Mouse (Mus musculus): ENCODE measurements around the gene Ctsh.
"Not testable (repeated sequence)": the region's sequence is repeated elsewhere in the genome, so short reads cannot be mapped to it uniquely, and the experiment has no call there.

Ctsh gene

DNA sequence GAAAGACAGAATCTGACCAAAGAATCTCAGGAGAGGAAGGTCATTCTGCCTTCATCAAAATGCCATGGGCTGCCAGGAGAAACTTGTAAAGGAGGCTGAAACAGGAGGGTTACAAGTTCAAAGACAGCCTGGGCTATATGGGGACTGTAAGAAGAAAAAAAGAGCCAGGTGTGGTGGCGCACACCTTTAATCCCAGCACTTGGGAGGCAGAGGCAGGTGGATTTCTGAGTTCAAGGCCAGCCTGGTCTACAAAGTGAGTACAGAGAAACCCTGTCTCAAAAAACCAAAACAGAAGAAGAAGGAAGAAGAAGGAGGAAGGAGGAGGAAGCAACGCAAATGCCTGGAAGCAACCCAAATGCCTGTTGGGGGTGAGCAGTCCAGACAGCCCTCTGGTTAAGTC is at the start of gene Ctsh:
TSS of gene Ctsh (plus strand) at position 301 of the 400 bp plus-strand sequence.
- DNase-seq (ENCODE audit: low spot score in 2 of 2) = no peak

DNA sequence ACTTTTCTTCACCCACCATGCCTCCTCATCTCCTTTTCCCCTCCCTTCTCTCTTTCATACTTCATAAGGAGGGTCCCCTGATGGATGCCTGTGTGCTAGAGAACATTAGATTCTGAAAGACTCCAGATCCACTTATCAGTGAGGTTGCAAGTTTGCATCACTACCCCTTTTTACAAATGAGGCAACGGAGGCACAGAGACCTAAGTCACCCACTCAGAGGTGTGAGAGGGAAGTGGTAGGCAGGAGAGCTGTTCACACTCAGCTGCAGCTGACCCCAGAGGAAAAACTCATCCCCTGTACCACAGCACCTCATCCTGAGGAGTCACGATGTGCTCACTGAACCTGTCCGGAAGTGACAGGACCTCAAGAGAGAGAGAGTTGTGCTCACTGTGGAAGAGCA is 47.5 kb upstream of the Ctsh start:
- no peak for DNase-seq (ENCODE audit: low spot score in 2 of 2)

DNA sequence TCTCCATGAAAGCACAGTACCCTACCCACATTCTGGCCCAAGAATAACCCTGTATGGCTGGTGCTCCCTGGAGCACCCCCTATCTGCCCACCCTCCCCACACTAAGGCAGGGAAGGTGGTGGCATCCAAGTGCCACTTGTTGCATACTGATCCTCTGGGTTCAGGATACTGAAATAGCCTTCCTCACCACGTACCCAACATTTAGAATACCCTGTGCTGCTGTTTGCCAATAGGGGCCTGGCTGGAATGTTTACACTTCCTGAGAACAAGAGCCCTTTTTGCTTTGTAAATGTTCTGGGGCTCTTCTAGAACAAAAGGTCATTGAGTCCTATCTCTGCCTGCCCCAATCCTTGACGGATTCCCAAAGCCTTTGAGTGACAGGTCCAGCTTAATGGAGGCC is 46.9 kb upstream of the Ctsh start:
- no peak for DNase-seq (ENCODE audit: low spot score in 2 of 2)

DNA sequence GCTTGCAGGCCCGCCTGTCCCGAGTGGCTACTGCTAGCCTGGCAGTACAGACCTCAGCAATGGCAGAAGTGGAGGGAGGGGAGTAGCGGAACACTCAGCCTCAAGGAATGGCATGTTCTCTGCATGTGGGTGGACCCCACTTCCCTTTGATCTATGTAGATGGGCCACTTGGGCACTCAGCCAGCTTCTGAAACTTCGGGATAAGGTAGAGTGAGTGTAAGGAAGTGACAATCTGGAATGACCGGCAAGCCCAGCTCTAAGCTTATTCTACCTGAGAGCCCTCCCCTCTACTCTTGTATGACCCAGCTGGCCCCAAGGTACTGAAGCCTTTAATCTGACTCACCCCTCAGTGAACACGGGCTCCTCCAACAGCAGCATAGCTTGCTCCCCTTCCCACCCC is 45.8 kb upstream of the Ctsh start:
- no peak for DNase-seq (ENCODE audit: low spot score in 2 of 2)

DNA sequence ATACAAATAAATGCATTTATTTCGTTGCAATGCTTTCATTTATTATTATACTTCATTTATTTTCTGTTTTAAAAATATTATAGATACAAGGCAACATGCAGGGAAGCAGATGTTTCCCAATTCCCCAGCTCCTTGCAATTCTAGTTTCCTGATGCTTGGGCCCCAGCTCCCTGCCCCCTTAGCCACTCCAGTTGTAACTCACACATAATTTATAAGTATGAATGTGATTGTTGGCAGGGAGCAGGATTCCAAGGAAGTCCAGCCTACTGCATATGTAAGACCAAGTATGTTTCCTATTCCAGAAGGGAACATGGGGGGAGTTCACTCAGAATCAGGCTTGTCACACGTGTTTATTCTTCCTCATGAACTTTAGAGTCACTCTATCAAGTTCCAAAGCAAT is 42.1 kb upstream of the Ctsh start:
- DNase-seq (ENCODE audit: low spot score in 2 of 2) = no peak

DNA sequence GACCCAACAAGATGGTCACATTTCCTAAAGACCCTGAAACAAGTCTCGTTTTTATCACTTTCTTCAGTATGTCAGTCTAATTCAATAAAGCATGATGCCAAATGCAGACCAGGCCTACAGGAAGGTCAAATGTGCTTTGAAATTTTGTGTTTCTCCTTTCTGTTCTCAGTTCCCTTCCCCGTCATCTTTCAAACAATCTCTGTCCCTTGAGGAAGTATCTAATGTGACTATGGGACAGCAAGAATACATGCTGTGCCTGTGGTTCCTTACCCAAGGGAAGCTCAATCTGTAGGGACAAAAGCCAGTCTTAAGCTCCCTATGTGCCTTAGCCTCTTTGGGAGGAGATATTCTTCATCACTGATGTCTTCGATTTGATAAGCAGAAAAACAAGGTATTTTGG is 39.3 kb upstream of the Ctsh start:
- no peak for DNase-seq (ENCODE audit: low spot score in 2 of 2)

DNA sequence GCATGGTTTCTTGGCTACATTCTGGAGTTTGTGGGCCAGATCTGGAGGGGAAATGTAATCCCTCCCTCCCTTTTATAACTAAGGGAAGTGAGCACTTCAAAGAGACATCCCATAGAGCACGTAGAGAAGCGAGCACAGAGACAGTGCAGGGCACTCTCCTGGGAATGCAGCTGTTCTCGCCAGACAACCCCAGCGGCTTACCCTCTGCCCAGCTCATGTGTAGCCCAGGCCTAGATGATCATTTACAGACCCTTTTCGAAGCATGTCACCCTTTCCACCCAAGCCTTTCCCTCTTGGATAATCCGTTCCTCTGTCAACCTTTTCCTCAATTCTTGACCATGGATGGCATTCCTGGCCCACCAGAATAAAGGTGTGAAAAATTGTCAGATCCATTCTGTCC is 37.7 kb upstream of the Ctsh start:
- no peak for DNase-seq (ENCODE audit: low spot score in 2 of 2)

DNA sequence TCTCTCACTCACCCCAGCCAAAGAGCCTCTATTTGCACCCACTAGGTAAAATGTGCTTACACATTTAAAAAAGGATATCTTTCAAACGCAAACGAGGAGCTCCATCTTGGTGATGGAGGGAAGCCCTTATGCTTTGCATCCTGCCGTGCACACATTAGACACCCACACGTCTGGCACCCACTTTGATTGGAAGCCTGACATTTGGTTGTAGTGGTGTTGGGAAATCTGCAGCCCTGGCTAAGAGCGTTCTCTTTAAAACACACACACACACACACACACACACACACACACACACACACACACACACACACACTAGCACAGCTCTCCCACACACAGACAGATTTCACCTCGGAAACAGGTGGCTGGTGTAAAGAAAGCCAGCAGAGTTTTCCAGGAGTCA is 33.1 kb upstream of the Ctsh start:
- no peak for DNase-seq (ENCODE audit: low spot score in 2 of 2)

DNA sequence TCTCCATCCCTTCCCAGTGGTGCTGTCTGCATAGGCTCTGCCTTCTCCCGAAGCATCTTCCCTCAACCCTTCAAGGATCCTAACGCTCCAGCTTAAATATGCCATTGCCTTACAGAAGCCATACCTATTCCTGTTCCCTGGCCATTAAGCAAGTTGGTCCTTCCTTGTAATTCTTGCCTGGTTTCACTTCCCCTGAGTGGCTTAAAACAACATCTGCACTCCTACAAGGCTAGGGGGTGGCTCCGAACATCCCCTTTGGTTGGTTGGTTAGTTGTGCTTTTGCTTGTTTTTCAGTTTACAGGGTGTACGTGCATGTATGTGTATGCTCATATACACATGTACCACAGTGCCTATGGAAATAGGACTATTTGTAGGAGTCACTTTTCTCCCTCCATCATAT is 32.5 kb upstream of the Ctsh start:
- DNase-seq (ENCODE audit: low spot score in 2 of 2) = no peak

DNA sequence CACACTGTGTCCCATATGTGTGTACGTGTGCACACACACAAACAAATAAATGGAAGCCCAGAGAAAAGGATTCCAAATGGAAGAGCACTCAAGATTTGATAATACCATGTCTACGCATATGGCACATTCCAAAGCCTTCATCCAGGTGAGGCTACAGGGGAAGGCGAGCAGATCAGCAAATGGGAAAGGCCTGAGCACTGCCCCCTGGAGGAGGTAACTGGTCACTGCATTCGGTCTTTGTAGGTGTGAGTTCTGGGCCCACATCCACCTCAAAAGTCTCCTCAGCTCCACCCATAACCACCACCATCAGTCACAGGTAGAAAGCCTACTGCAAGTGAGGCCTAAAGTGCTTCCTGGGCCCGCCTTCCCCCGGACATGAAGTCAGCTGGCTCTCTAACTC is 26.2 kb upstream of the Ctsh start:
- no peak for DNase-seq (ENCODE audit: low spot score in 2 of 2)

DNA sequence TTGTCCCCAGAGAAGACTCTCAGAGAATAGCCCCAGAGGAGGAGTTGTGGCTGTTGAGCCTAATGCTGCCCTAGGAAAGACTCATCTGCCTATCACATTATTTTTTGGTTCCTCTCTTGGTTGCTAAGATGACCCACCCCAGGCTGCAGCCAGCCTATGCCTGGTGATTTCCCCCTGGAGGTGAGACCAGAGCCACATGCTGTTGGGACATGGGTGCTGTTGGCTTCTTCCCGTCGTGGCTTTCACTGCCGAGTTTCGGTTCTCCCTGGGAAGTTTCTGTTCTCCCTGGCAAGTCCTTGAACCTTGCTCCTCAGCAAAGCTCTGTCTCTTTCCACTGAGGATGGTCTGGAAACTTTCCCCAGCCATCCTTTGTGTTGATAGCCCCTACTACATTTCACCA is 20.0 kb upstream of the Ctsh start:
- no peak for DNase-seq (ENCODE audit: low spot score in 2 of 2)

DNA sequence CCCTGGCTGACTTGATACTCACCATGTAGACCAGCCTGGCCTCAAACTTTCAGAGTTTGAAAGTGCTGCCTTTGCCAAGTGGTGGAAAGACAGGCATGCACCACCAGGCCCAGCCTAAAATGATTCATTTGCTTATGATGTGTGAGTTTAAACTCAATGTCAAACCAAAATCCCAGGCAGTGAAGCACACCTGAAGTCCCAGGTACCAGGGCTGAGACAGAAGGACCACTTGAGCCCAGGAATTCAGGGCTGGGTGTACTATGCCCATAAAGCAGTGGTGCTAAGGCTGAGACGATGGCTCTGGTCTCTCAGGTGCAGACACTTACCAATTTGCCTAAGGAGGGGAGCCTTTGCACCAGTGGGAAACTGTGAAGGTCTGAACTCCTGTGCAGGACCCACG is 18.8 kb upstream of the Ctsh start:
- no peak for DNase-seq (ENCODE audit: low spot score in 2 of 2)

DNA sequence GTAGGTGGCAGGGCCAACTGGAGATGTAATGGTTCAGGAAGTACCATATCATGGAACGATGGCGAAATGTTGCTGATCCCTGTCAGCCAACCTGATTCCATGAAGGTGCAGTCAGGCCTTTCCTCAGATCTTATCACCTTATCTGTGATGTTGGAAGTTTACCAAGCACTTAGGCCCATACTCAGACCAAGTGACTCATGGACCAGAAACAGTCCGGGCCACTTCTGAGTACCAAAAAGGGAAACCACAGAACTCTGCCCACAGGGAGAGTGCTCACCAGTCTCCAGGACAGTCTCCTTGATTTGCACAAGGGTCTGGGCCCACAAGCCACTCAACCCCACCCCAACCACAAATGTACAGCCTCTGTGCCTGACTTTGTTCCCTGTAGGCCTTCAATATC is 18.2 kb upstream of the Ctsh start:
- DNase-seq (ENCODE audit: low spot score in 2 of 2) = no peak

DNA sequence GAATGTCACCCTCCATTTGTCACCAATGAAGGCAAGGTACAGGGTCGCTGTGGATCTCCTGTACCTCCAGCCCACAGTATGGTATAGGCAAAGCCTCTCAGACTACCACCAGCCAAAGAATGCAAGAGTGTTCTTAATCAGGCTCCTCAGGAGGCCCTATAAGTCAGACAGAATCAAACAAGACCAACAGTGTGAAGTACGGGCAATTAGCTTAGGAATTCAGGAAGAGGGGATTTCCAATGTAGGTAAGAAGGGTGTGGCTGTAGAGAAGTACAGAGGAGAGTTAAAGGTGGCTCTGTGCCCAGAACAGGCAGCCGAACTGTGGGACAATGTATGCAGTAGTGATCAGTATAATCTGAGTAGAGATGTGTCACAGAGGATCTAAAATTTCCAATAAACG is 17.6 kb upstream of the Ctsh start:
- no peak for DNase-seq (ENCODE audit: low spot score in 2 of 2)

DNA sequence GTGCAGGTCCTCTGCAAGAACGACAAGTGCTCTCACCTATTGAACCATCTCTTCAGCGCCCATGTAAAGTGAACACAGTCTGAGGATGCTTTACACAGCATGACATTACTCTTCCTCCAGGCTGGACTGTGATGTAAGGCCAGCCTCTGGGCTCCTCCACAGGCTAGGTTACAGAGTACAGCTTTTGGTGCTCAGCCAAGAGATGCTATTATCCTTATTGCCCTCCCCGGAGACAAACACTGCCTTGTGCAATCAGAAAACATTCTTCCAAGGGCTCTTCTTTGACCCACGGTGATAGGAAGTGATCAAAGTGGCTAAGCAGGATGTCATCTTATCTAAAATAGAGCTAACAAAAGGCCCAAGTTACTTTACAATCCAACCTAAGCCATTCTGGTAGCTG is 15.4 kb upstream of the Ctsh start:
- DNase-seq (ENCODE audit: low spot score in 2 of 2) = no peak

DNA sequence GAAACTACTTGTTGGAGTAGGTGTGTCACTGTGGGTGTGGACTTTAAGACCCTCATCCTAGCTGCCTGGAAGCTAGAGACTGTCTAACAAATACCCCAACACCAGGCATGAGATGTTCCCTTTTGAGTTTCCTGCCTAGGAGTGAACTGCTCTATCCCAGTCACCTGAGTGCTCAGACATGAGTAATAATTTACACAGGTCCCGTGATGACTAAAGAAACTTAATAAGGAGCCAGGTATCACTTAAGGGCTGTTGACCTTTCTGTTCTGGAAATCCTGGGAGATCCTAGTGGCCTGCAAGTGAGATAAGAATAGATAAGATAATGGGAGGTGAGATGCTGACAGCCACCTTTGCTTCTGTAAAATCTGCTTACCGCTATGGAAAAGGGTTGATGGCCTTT is 13.0 kb upstream of the Ctsh start:
- no peak for DNase-seq (ENCODE audit: low spot score in 2 of 2)

DNA sequence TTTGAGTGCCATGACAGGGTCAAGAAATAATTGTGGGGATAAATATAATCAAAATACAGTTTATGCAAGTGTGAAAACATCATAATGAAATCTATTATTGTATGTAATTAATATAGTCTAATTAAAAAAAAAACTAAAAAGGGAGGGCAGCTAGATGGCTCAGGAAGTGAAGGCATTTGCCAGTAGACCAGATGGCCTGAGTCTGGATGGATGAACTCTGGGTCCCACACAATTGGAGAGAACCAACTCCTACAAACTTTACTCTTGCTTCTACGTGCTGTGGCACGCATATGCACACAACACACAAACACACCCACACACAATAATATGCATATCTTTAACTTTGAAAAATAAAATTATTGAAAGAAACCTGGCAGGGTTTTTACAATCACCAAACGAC is 12.4 kb upstream of the Ctsh start:
- no peak for DNase-seq (ENCODE audit: low spot score in 2 of 2)

DNA sequence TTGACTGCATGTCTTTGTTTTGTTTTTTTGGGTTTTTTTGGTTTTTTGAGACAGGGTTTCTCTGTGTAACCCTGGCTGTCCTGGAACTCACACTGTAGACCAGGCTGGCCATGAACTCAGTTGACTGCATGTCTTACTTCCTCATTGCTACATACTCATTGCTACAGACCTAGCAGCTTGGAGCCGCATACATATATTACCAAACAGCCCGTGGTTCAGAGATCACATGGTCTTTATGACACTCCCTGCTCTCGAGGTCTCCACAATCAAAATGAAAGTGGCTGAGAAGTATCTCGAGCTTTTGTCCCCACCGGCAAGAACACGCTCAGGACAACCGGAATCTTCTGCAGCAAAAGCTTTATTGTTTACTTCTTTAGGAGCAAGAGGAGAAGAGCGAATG is 11.0 kb upstream of the Ctsh start:
- DNase-seq (ENCODE audit: low spot score in 2 of 2) = not testable (repeated sequence)

DNA sequence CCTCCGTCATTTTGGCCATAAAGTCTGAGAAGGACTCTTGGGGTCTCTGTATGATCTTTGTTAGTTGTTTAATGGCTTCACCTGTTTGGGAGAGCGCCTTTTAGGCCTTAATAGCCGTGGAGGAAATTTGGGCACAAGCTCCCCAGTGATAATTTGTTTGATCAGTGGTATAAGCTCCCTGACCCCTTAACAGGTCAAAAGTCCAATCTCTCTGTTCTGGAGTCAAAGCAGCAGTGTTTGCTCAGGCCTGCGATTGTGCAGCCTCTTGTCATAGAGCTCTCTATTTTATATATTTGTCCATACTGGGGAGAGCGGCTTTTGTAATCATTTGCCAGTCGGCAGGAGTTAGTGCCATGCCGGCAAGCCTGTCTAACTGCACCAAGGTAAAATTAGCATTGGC is 8.8 kb upstream of the Ctsh start:
- DNase-seq (ENCODE audit: low spot score in 2 of 2) = no peak

DNA sequence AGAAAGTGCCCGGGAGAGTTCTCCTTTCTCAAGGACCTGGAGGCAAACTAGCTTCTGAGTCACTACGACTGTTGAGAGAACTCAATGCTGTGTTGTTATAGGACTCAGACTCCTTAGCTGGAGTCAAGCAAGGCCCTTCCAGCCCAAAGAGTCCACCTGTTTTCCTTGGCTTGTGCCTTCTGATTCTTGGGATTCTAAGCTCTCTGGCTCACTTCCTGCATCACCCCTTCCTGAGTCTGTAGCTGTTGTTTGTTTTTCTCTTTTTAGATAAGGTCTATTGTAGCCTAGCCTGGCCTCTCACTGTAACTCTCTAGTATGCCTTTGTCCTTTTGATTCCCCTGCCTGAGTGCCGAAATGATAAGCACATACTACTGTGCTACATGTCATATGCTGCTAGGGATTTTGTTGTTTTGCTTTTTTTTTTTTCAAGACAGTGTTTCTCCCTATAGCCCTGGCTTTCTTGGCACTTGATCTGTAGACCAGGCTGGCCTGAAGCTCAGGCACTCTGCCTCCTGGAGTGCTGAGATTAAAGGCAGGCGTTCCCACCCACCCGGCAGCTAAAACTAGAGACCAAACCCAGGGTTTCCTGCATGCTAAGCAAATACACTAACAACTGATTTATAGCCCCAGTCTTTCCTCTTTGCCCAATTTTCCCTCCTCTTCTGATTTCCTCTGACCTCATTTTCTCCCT is 5.9 kb upstream of the Ctsh start:
- no peak for DNase-seq (ENCODE audit: low spot score in 2 of 2)

DNA sequence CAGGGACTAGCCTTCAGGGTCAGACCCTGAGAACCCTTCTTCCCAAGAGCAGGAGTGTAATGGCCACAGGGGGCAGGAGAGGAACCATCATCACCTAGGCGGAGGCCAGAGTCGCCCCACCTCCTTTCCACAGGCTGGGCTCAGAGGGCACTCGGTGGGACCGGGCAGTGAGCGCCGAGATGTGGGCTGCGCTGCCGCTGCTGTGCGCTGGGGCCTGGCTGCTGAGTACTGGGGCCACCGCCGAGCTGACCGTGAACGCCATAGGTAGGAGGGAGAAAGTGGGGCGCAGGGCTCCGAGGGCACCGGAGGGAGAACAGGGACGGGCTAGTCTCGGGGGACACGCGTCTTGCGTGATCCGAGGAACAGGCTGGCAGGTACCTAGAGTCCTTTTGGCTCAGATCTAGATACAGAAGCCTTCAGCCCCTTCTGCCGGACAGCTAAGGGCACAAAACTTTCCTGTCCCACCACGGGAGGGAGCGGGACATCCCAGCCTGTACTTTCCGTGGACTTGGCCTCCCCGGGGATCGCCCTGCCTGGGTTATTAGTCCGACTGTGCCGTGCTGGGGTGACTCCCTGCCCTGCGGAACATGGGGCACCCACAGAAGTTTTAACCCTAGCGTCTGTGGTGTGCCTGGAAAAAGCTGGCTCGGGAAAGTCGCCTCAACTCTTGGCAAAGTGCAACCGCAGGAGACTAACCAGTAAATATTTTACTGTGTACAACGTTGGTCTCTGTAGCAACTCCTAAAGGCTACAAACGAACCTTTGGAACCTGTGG is 606 bp downstream of the Ctsh start:
- no peak for DNase-seq (ENCODE audit: low spot score in 2 of 2)

DNA sequence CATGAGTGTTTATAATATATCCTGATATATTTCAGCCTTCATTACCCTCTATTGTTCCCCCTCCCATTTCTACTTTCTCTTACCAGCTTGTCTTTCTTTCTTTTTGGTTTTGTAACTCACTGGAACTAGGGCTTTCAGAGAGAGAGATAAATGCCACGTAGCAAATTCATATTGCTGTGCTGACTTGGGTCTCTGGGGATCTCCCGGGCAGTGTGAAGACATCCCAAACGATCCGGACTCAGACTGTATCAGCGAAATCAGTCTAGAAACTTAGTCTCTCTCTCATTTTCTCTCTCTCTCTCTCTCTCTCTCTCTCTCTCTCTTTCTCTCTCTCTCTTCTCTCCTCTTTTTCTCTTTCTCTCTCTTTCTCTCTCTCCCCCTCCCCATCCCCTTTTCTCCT is 1.5 kb downstream of the Ctsh start:
- DNase-seq (ENCODE audit: low spot score in 2 of 2) = no peak

DNA sequence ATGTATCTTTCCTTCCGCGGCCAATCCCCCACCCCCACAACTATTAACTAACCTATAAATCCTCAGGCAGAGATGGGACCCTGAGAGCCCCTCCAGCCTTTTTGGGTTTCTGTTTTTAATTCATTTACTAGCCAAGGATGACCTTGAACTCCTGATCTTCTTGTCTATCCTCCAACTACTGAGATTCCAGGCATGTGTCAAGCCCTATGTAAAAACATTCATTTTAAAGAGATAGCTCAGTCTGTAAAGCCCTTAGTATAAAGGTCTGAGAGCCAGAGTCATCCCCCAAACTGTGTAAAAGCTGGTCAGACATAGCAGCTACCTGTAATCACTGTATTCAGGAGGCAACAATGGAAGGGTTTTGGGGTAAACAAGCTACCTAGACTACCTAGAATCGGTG is 2.0 kb downstream of the Ctsh start:
- DNase-seq (ENCODE audit: low spot score in 2 of 2) = no peak

DNA sequence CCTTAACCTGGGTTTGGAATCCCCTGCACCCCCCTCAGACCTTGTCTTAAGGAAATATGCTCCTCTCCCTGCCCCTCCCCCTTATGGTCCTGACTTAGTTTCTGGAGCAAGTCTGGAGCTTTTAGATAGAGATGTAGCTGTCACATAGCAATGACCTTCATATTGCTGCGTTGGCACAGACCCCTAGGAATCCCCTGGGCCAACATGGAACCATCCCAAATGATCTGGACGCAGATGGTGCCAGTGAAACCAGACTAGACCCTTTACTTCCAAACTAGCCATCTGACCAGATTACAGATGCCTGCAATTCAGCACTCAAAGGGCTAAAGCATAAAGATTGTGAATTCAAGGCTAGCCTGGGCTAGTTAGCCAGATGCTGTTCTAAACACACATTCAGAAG is 2.8 kb downstream of the Ctsh start:
- no peak for DNase-seq (ENCODE audit: low spot score in 2 of 2)

Data from thymus, postnatal 10 days (tissue).